8 mouse cellular contexts compared by ENCODE assay signal in genomic region chr4:154877864-154878548, GRCm38 (mm10). TPM values are rescaled to one million over a fixed set of nuclear protein-coding genes. Genes with fewer than 3 reads are reported as not detected.
DNase-seq lines count a peak whose midpoint lies in the region; ATAC-seq lines count a peak whose summit lies in the region.

No protein-coding gene starts in this region.

- H3K27me3 ChIP-seq in hindbrain, embryonic 10.5 days (ENCODE audit: insufficient read depth, poor library complexity, severe bottlenecking), result 0 out of 2 replicates have a peak, but pooled peaks cover 3% of the 10 kb centered on the region

- peak; percentile 98 for ATAC-seq in frontal cortex, adult (ENCODE audit: low TSS enrichment)

- H3K4me3 ChIP-seq in hindbrain, embryonic 10.5 days, result peak overlapping the region; percentile 55

- H3K4me1 ChIP-seq in hindbrain, embryonic 10.5 days (replicated peaks), result peaks cover 27% of the 10 kb centered on the region

- DNase-seq in MN1 (ENCODE audit: low spot score), result peak; percentile 95
- DNase-seq in cerebellum, adult 9-10 months, result peak; percentile 91
- DNase-seq in hindbrain, embryonic 10.5 days (ENCODE audit: low spot score), result peak; percentile 94
- peak; percentile 87 for DNase-seq in layer of hippocampus, adult 9-11 months
- peak; percentile 95 for DNase-seq in lung, postnatal 10 days
- peak; percentile 91 for DNase-seq in ovary, postnatal 36 days (ENCODE audit: low spot score)
- DNase-seq in thymus, postnatal 25 days, result peak; percentile 92

- no peaks in the 10 kb centered on the region for H3K9me3 ChIP-seq in hindbrain, embryonic 10.5 days

- WGBS in hindbrain, embryonic 10.5 days, result 13% methylated on average over 18 of the region's 18 CpGs

- no peaks in the 10 kb centered on the region for H3K36me3 ChIP-seq in hindbrain, embryonic 10.5 days

- H3K27ac ChIP-seq in hindbrain, embryonic 10.5 days, result peak overlapping the region; percentile 87

RNA-seq across cellular contexts. Expression of gene Mmel1, which starts 8.6 kb away (rescaled TPM):
- polyA plus RNA-seq in hindbrain, embryonic 10.5 days (2016; fragmentation: Nextera tagmentation; extraction: Ambion mirVana), result 0.31 and 0.68 TPM in 2 replicates

RNA-seq across cellular contexts. Expression of gene Fam213b, which starts 20.9 kb away (rescaled TPM):
- 47.4 and 51.5 TPM in 2 replicates for polyA plus RNA-seq in hindbrain, embryonic 10.5 days (2016; fragmentation: Nextera tagmentation; extraction: Ambion mirVana)

RNA-seq across cellular contexts. Expression of gene Ttc34, which starts 40.7 kb away (rescaled TPM):
- polyA plus RNA-seq in hindbrain, embryonic 10.5 days (2016; fragmentation: Nextera tagmentation; extraction: Ambion mirVana), result 0.65 and 0.68 TPM in 2 replicates

RNA-seq across cellular contexts. Expression of gene Tnfrsf14, which starts 50.4 kb away (rescaled TPM):
- 0.43 and 0.87 TPM in 2 replicates for polyA plus RNA-seq in hindbrain, embryonic 10.5 days (2016; fragmentation: Nextera tagmentation; extraction: Ambion mirVana)

Comparison
In these comparisons a context has a peak if more than half of its experiments do, and no peak if none do; other contexts are left out.
1. Peak in every context shown above with its lines: DNase-seq, ATAC-seq, H3K4me3 ChIP-seq and H3K27ac ChIP-seq.